Mouse (Mus musculus) testis, postnatal 14 days (tissue): ENCODE results near the gene Polr2i.
"Not testable (repeated sequence)": the region's sequence is repeated elsewhere in the genome, so short reads cannot be mapped to it uniquely, and the experiment has no call there.

ENCODE experiments used
- DNase-seq: peaks from one replicate; pipeline ENCODE4 v3.0.0; 2021; ENCODE audit warnings: low spot score

The Polr2i gene

DNA sequence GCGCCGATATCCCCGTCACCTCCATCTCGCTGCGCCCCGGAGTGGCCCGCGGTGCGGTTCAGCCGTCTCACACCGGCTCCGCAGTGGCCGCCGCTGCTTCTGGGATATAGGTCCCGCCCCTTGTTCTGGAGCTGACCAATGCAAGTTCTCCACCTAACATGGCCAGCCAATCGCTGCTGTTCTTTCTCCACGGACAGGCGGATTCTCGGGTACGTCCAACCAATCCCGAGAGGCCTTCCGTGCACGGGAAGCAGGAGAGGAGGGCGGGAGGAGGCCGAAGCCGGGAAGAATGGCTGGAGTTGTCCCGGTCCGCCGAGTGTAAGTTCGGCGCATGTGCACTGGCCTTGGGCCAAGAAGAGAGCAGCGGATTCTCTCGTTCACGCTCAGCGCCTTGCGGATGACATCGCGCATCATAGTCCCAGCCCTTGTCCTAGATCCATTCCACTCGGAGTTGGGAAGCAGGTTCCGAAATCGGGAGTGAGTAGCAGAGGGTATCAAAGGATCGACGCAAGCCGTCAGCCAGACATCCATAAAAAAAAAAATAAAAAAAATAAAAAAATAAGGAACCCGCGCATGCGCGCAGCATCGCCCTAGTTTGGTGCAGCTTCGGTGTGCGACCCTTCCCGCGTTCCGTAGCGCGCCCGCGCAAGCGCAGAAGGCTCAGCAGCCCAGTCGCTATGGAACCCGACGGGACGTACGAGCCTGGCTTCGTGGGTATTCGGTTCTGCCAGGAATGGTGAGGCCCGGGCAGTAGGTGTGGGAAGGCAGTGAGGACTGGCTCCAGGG, at the start of gene Polr2i, which contains the start of gene Tbcb:
Gene Polr2i, plus strand, starts transcription at position 280 of the 786 bp plus-strand sequence.
Gene Tbcb, minus strand, starts transcription at position 604 of the 786 bp plus-strand sequence.
- DNase-seq: peak; percentile 98

DNA sequence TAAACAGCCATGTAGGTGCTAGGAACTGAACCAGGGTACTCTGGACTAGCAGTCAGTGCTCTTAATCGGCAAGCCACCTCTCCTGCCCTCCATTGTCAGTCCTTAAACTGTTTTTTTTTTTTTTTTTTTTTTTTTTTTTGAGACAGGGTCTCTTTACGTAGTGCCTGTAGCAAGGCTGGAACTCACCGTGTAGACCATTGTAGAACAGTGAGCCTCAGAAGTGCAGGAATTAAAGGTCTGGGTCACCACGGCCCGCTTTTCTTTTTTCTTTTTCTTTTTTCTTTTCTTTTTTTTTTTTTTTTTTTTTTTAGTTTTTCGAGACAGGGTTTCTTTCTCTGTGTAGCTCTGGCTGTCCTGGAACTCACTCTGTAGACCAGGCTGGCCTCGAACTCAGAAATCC, 48.6 kb upstream of the Polr2i start:
- not testable (repeated sequence) for DNase-seq

DNA sequence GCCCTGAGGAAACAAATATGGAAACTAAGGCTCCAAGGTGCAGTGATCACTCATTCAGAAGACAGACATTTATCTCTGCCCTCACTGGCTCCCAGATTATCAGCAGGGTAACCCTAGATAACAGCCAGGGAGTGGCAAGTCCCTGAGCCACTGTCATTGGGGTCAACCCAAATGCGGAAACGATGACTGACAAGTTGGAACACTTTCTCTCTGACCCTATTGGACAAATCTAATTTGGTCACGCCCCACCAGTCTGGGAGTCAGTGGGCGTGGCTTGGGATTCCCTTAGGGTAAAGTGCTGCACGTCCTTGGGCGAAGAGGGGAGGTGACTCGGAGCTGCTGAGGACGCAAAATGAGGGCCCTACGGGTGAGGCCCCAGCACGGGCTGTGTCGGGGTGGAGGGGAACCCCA, 47.9 kb upstream of the Polr2i start, which contains the start of gene Cox7a1:
Gene Cox7a1, plus strand, starts transcription at position 266 of the 411 bp plus-strand sequence.
- DNase-seq: peak; percentile 85

DNA sequence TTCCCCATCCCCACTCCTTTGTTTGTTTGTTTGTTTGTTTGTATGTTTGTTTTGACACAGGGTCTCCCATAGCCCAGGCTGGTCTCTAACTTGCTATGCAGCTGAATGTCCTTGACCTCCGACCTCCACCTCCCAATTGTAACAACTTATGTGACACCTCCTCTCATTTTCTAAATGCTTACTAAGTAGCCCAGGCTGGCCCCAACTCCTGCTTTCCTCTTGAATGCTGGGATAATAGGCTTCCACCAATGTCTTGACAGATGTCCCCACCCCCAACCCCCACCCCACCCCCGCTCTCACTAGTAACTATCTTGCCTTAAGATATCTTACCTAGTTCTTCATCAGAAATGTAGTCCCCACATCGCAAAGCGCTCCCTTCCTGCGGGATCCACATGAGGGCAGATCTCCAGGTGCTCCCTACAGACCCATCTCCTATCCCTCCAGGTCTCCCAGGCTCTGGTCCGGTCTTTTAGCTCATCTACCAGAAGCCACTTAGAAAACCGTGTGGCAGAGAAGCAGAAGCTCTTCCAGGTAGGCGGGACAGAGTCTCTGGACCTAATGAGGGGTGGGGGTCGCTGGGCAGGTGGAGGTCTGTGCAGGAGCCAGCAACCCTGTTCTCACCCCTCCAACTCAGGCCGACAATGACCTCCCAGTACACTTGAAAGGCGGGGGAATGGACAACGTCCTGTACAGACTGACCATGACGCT, 47.0 kb upstream of the Polr2i start:
- no peak for DNase-seq

DNA sequence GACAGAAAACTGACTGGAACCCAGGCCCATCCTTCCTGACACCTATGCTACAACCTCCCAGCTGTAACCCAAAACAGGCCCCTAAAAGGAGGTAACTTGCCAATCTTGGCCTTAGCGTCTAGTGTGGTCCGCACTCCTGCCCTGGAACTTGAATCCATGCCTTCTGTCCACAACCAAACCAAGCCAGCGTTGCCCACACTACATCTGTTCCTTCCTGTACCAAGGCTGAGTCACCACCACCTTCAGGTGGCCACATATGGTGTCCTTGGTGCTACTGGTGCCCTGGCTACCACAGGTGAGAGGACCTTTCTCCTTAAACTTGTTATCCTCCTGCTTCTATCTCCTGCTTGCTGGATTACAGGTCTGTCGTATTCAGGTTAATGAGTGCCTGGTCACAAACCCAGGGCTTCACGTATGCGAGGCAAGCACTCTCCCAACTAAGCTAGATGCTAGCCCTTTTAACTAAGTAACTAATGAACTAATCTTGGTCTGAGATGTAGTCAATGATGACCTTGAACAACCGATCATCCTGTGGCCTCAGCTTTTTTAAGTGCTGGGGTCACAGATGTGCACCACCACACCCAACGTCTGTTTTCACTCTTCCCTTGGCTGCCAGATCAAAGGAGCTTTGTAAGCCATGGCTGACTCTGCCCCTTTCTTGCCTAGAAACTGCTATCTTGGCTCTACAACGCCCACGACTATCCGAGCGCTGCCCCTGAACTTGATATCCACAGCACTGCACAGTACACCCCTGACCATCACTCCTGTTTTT, 43.2 kb upstream of the Polr2i start:
- no peak for DNase-seq

DNA sequence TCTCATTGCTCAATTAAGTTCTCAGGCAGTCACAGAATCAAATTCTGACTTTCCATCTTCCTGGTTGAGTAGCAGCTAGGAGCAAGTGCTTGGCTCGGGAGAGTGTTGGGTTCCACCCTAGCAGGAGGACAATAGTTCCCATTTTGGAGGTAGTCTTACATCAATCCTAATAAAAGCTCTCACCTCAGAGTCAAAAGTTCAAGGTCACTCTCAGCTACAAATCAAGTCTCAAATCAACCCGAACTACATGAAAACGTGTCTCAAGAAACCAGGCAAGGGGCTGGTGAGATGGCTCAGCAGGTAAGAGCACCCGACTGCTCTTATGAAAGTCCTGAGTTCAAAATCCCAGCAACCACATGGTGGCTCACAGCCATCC, 42.6 kb upstream of the Polr2i start:
- no peak for DNase-seq

DNA sequence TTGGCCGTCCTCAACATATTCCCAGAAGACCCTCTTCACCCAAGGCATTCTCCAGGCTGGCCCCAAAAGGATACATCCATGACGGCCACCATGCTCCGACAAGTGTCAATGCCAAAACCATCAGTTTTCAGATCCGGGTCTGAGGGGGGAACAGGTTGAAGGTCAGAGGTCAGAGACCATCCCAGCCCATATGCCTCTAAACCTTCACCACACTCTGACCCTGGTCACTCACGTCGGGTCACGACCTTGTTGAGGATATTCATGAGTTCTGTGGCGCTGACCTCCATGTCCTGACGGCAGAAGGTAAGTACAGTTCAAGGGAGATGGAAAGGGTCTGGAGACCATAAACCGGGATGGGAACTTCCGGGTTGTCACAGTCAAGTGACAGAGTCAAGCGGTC, 39.7 kb upstream of the Polr2i start:
- no peak for DNase-seq

DNA sequence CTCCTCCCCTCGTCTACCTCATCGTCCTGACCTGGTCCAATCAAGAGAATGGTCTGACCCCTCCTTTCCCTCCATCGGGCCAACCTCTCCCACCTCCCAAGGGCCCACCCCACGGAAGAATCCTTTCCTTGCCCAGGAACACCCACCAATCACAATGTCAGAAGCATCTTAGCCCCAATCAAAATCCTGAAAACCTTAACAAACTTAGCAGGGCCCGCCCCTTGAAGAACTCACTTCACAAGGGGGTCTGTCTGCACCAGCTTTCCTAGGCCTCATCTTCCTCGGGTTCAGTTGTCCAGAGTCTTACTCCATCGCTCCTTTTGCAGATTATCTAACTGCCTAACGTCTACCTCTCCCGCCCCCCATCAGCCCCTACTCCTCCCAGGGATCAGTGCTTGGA, 38.7 kb upstream of the Polr2i start:
- DNase-seq: no peak

DNA sequence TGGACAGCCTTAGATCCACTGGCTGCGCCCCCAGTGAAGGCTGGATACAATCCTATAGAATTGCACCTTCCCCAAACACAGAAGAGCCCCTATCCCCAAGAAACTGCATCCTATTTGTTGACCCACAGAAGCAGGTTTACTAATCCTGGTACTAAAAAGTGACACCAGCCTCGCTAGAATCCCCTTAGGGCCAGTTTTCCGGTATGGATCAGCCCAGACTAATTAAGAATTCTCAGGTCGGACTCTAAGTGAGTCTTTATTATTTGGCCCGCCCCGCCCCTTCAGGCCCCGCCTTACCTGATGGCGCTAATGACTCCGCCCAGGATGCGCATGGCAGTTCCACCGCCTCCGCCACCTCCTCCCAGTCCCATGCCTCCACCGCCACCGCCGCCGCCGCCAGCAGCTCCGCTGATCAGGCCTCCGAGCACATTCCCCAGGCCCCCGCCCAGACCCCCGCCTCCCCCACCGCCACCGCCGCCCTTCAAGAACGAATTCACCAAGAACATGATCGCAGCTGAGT, 38.1 kb upstream of the Polr2i start:
- peak; percentile 74 for DNase-seq

DNA sequence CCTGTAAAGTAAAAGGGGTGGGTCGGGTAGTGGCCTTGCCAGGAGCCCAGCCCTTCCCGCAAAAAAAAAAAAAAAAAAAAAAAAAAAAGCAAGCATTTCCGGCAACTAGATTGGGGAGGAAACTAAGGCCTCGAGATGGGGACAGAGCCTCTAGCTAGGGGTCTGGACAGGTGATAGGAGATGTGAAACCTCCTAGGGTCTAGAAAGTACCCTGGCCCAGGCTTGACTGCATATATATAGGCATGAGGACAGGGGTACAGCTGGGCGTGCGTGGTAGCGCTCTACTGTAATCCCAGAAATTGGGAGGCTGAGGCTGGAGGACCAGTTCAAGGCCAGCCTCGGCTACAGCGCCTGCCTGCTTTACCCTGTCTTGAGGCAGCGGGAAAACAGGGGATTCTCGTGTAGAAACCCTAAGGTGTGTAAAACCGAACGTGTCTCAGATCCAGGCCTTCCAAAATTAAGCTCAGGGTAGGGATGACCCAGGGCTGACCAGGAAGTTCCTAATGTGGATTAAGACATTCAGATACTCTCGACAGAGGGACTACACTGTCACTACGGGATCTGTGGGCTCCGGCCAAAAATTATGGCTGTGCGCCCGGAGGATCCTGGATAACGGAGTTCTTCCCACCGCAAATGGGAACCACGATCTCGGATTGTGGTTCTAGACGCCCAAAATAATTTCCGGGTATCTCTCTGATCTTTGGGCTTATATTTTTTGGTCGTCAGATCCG, 37.5 kb upstream of the Polr2i start:
- no peak for DNase-seq

DNA sequence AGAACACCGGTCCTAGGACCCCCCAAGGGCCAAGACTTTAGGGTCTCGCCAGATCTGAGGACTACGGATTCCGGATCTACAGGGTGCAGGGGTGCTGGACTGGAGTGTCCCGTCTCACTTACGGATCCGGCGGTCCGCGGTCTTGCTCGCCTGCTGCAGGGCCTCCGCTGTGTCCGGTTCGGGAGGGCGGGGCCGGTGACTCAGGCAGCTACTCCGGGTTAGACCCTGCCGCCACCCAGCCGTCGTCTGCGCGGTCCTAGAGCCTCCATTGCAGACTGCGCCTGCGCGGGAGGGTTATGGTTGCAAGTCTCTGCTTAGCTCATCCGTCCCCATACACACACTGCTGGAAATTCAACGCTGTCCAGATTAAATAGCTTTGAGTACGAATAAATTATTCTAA, 36.9 kb upstream of the Polr2i start:
- DNase-seq: peak; percentile 89

DNA sequence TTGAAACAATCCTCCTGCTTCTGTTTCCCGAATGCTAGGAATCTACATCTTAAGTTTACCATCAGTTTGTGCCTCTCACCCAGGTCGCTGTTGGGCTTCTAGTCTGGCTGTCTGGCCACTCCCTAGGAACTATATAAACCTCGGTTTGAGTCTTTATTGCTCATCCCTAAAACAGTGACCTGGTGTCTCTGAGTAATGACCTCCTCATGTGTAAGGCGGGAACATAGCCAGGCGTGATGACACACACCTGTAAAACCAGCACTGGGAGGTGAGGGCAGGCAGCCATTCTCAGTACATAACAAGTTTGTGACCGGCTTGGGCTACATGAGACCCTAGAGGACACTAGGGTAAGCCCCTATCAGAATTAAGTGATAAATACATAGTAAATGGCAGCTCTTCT, 36.3 kb upstream of the Polr2i start:
- DNase-seq: no peak

DNA sequence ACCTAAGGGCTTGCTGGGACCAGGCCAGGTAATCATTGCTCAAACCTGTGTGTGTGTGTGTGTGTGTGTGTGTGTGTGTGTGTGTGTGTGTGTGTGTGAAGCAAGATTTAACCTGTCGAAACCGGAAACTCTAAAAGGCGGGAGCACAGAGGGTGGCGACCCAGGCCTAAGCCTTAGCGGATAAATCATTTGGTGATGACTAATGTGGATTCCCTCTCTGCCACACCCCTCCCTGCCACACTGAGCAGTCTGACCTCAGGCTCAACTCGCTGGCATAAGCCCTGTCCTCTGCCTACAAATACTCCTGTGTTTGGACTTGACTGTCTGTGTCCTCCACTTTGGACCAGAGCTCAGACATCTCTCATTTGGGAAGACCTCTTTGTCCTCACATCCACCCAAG, 35.6 kb upstream of the Polr2i start:
- no peak for DNase-seq

DNA sequence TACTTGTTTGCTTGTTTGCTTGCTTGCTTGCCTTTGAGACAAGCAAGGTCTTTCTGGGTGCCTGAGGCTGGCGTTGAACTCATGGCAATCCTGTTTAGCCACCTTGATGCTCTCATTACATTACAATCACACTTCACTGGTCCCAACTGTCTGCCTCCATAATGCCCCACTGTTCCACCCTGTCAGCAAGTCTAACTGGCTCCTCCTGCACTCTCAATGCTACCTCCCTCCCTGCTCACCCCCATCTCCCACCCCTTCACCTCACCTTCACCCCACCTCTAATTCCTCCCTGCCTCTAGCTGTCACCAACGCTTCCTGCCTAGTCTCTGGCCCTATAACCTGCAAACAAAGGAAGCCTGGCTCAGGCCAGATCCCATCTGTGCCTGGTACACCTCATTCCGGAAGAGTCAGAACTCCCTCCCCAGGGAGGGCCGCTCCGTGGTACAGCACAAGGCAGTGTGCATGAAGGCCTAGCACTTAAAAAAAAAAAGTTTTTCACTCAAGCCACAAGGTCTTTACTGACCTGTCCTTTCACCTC, 34.1 kb upstream of the Polr2i start:
- no peak for DNase-seq

DNA sequence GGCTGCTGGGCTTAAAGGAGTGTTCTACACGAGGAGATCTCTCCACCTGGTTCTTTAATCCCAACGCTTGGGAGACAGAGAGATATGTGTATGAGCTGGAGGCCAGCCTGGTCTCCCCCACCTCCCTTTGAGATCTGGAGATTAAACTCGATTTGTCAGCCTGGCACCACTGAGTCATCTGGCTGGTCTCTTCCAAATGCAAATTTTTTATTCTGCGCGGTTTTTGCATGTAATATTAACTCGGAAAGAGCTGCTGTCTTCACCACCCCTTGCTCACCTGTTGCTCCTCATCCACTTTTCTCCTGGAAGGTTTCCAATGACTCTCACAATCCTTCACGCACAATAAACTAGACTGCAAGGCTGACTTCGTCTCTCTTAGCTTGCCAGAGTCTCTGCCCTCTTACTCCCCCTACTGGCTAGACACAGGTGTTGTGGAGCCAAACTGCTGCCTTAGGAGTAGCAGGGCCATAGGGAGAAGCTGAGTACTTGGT, 33.2 kb upstream of the Polr2i start, which contains the start of gene Capns1:
Gene Capns1, minus strand, starts transcription at position 331 of the 491 bp plus-strand sequence.
- peak; percentile 70 for DNase-seq

DNA sequence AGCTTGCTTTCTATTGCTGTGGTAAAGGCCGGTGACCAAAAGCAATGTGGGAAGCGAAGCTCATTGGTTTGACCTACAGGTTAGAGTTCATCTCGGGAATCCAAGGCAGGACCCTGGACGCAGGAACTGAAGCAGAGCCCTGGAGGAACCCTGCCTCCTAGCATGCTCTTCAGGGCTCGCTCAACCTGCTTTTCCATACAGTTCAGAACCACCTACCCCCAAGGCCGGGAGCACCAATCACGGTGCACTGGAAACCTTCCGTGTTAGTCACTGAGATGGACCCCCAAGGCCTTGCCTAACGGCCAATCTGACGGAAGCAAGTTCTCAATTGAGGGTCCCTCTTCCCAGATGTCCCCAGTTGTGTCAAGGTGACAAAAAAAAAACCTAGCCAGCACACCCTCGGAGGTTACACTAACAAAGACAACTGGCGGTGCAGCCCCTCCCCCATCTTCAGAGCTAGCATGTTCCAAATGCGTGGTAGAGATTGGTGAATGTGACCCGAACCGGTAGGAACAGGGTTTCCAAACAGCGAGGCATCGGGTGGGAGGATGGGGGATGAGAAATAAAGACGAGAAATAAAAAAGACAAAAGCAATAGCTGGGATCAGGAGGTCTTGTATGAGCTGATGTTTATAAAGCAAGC, 32.1 kb upstream of the Polr2i start:
- DNase-seq: no peak

DNA sequence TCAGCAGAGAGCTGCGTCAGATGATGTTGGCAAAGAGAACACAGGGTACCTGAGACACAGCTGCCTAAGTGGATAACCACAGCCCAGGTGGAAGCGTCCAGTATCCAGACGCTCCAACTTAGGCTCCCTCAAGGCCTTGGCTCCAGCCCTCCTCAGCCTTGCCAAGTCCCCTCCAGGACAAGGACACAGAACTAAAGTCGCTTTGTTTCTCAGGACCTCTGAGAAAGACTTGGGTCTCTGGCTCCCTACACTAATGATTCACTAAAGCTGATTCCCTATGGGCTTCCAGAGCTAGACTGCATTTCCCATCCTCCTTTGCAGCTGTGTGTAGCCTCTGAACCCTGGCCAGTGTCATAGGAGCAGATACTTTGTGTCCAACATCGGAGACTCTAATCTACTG, 31.5 kb upstream of the Polr2i start:
- DNase-seq: peak; percentile 68

DNA sequence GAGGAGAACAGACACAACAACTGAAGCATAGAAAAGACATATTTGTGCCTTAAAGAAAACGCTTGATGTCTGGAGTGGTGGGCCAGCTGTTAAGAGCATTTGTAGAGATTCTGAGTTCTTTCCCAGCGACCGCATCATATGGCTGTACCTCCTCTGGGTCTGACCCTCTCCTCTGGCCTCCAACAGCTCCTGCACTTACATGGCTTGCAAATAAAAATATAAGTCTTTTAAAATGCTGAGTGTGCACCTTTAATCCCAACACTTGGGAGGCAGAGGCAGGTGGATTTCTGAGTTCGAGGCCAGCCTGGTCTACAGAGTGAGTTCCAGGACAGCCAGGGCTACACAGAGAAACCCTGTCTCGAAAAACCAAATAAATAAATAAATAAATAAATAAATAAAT, 31.1 kb upstream of the Polr2i start:
- not testable (repeated sequence) for DNase-seq

DNA sequence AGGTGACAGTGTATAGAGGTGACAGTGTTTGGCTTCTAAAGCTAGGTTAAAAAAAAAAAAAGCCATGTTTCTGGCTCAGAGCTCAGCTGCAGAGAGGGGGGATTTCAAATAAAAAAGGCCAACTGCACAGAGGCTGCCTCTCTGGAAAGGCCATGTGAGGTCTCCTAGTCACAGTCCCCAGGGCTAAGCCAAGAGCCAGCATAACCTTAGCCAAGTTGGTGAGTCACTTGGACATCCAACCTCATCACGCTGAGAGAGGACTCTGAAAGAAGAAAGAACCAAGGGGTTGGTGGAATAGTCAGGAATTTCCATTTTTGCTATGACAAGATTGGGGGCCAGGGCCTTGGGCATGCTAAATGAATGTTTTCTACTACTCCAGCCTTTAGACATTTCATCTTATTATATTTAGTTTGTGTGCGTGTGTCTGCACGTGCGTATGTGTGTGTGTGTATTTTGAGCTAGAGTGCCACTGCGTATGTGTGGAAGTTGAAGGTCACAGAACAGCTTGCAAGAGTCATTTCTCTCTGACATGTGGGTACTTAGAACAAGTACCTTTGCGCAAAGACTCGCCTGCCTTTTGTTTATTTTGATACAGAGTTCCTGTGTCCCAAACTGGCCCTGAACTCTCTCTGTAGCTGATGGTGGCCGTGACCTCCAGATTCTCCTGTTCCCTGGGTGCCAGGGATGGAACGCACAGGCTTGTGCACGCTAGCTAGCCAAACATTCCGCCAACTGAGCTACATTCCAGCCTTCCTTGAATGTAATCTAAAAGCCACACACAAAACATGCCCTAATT, 28.7 kb upstream of the Polr2i start:
- DNase-seq: peak; percentile 65

DNA sequence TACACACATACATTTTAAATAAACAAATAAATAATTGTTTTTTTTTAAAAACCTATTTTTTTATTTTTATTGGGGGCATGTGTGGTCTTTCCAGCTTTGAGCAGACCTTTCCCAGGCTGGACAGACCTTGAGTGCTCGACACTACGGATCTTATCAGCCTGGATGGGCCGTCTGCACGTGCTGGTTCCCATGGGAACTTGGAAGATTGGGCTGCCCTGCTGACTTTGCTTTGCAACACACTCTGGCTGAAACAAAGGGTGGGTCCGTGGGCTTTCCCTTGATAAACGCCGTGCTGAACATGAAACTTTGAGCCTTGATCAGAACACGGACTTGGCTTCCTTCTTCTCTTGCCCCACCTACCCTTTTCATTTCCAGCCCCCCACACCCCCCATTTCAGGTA, 27.4 kb upstream of the Polr2i start:
- peak; percentile 81 for DNase-seq
